Mouse (Mus musculus) hindbrain, postnatal 0 days (tissue): ENCODE measurements around the gene B4galt3. TPM values are rescaled to one million over a fixed set of nuclear protein-coding genes. Genes with fewer than 3 reads are reported as not detected.

ENCODE experiments used
- ATAC-seq: fragments of 200-750 bp; cut with Nextera tagmentation; 2 replicates; pipeline ENCODE4 v1.8.0; 2017; ENCODE audit warnings: mild to moderate bottlenecking, moderate TSS enrichment, moderate library complexity
- DNase-seq: peaks from one replicate; pipeline ENCODE4 v3.0.0-alpha.2; 2015; ENCODE audit warnings: low spot score
- H3K27ac ChIP-seq: fragments of 300-500 bp; sonication (generic); 2 replicates; pipeline ENCODE4 v1.5.1; 2014; ENCODE audit warnings: mild to moderate bottlenecking
- H3K27me3 ChIP-seq: fragments of 300-500 bp; sonication (generic); 2 replicates; pipeline ENCODE4 v1.6.1; 2014; ENCODE audit warnings: low read length, mixed read lengths; ENCODE audit not compliant: insufficient read depth
- H3K36me3 ChIP-seq: fragments of 300-500 bp; sonication (generic); 2 replicates; pipeline ENCODE4 v1.6.1; 2014; ENCODE audit warnings: low read length, mixed read lengths; ENCODE audit not compliant: insufficient read depth
- H3K4me1 ChIP-seq: fragments of 300-500 bp; sonication (generic); 2 replicates; pipeline ENCODE4 v1.6.1; 2014; ENCODE audit warnings: antibody characterized with exemption, low read length, mixed read lengths; ENCODE audit not compliant: insufficient read depth
- H3K4me2 ChIP-seq: fragments of 300-500 bp; sonication (generic); 2 replicates; pipeline ENCODE4 v1.6.1; 2014; ENCODE audit warnings: low read depth, mild to moderate bottlenecking, low read length, moderate library complexity, mixed read lengths
- H3K4me3 ChIP-seq: fragments of 300-500 bp; sonication (generic); 2 replicates; pipeline ENCODE4 v1.5.1; 2014; ENCODE audit warnings: low read length
- H3K9ac ChIP-seq: fragments of 300-500 bp; sonication (generic); replicated peaks from 2 replicates; pipeline ENCODE4 v1.6.1; 2014; ENCODE audit warnings: mild to moderate bottlenecking, low read length, moderate library complexity, mixed read lengths
- H3K9me3 ChIP-seq: fragments of 300-500 bp; sonication (generic); 2 replicates; pipeline ENCODE4 v1.6.1; 2016; ENCODE audit warnings: low read length, mixed read lengths
- CTCF ChIP-seq: IDR thresholded peaks from 2 replicates; pipeline ENCODE4 v1.5.1; 2016; ENCODE audit warnings: antibody characterized with exemption, control low read depth, low read depth
- WGBS: fragments of 180-500 bp; shearing (Covaris S2); extraction: QIAGEN DNeasy Blood & Tissue Kit; methylation state at CpG from one replicate; pipeline ENCODE4 v1.1.7; 2014; 5-methylcytosine and 5-hydroxymethylcytosine counted together
- polyA plus RNA-seq: library from polyadenylated mRNA; unstranded; fragments of >200 nt; fragmentation: Nextera tagmentation; extraction: Ambion mirVana; gene quantifications from 2 replicates; pipeline ENCODE4 v1.2.1, GENCODE M21; 2015
- total RNA-seq: library from RNA; depleted of rRNA; stranded (reverse); fragments of >200 nt; gene quantifications from 2 replicates; pipeline ENCODE4 v1.2.3, GENCODE M21; 2014; rRNA removed

The B4galt3 gene
- total and polyA plus RNA-seq, 2 experiments from 2014 or later: 80.5 to 91.9 TPM

DNA sequence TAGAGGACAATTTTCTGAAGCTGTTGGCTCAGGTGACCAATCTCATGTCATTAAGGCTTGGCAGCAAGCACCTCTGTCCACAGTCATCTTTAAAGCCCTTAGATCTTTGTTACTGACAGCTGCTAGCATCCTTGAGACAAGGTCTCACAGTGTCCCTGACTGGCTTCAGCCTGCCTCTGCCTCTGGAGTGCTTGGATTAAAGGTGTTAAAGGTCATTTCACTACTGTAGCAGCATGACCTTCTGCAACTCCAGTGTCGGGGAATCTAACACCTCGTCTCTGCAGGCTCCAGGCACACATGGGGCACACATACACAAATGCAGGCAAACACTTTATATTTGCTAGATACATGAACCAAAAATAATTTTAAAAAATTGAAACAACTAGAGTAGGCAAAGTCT lies 55.4 kb downstream of the B4galt3 start:
- DNase-seq: no peak
- 85% methylated on average over 2 of the region's 2 CpGs for WGBS
- TF ChIP-seq CTCF: no peak

More for the DNA sequence above, 55.4 kb downstream of the B4galt3 start:
- Histone ChIP-seq H3K27me3 (no peaks in the 10 kb centered on the region), H3K36me3 (no peaks in the 10 kb centered on the region), H3K4me3 (no peak overlapping the region), H3K9me3 (no peaks in the 10 kb centered on the region), H3K4me2 (no peak overlapping the region), H3K9ac (no peak overlapping the region), H3K4me1 (peaks cover 10% of the 10 kb centered on the region; the same call in 1 of the 2 replicates), H3K27ac (no peak overlapping the region)
- ATAC-seq: no peak

Other genes with a start within 250 kb of the B4galt3 start
- 15.2 and 15.9 TPM in 2 replicates for gene Fcgr3, start 205.4 kb upstream of the B4galt3 start, total RNA-seq
- 14.1 and 15.5 TPM in 2 replicates for gene Fcgr3, start 205.4 kb upstream of the B4galt3 start, polyA plus RNA-seq
- gene Cfap126, start 156.4 kb upstream of the B4galt3 start, total RNA-seq: 2.7 and 6.7 TPM in 2 replicates
- 12.2 and 15.3 TPM in 2 replicates for gene Cfap126, start 156.4 kb upstream of the B4galt3 start, polyA plus RNA-seq
- gene Sdhc, start 119.7 kb upstream of the B4galt3 start, total RNA-seq: 227 and 243 TPM in 2 replicates
- gene Sdhc, start 119.7 kb upstream of the B4galt3 start, polyA plus RNA-seq: 309 and 320 TPM in 2 replicates
- 4.8 and 5.5 TPM in 2 replicates for gene Mpz, start 119.6 kb upstream of the B4galt3 start, total RNA-seq
- 5.1 and 5.9 TPM in 2 replicates for gene Mpz, start 119.6 kb upstream of the B4galt3 start, polyA plus RNA-seq
- gene Pcp4l1, start 74.1 kb upstream of the B4galt3 start, total RNA-seq: 19.4 and 23.5 TPM in 2 replicates
- gene Pcp4l1, start 74.1 kb upstream of the B4galt3 start, polyA plus RNA-seq: 53.6 and 65.6 TPM in 2 replicates
- not detected in 2 replicates for gene Nr1i3, start 56.4 kb upstream of the B4galt3 start, total RNA-seq
- 0.40 and 0.43 TPM in 2 replicates for gene Nr1i3, start 56.4 kb upstream of the B4galt3 start, polyA plus RNA-seq
- 44.2 and 53.6 TPM in 2 replicates for gene Tomm40l, start 47.8 kb upstream of the B4galt3 start, total RNA-seq
- gene Tomm40l, start 47.8 kb upstream of the B4galt3 start, polyA plus RNA-seq: 41.1 and 45.5 TPM in 2 replicates
- not detected in 2 replicates for gene Apoa2, start 45.3 kb upstream of the B4galt3 start, total RNA-seq
- 8.1 and 8.8 TPM in 2 replicates for gene Apoa2, start 45.3 kb upstream of the B4galt3 start, polyA plus RNA-seq
- 24.2 and 30.6 TPM in 2 replicates for gene Fcer1g, start 36.0 kb upstream of the B4galt3 start, total RNA-seq
- 31.4 and 34.6 TPM in 2 replicates for gene Fcer1g, start 36.0 kb upstream of the B4galt3 start, polyA plus RNA-seq
- 7.4 and 8.9 TPM in 2 replicates for gene Adamts4, start 19.9 kb upstream of the B4galt3 start, total RNA-seq
- gene Adamts4, start 19.9 kb upstream of the B4galt3 start, polyA plus RNA-seq: 4.4 and 5.1 TPM in 2 replicates
- gene Ndufs2, start 18.9 kb upstream of the B4galt3 start, total RNA-seq: 234 and 269 TPM in 2 replicates
- 279 and 286 TPM in 2 replicates for gene Ndufs2, start 18.9 kb upstream of the B4galt3 start, polyA plus RNA-seq
- 35.0 and 44.3 TPM in 2 replicates for gene Ppox, start 10.9 kb downstream of the B4galt3 start, total RNA-seq
- gene Ppox, start 10.9 kb downstream of the B4galt3 start, polyA plus RNA-seq: 32.4 and 34.3 TPM in 2 replicates
- gene Usp21, start 17.7 kb downstream of the B4galt3 start, total RNA-seq: 48.6 and 58.7 TPM in 2 replicates
- gene Usp21, start 17.7 kb downstream of the B4galt3 start, polyA plus RNA-seq: 71.7 and 73.3 TPM in 2 replicates
- gene Ufc1, start 24.7 kb downstream of the B4galt3 start, total RNA-seq: 88.3 and 90.1 TPM in 2 replicates
- gene Ufc1, start 24.7 kb downstream of the B4galt3 start, polyA plus RNA-seq: 142 and 146 TPM in 2 replicates
- gene Dedd, start 58.8 kb downstream of the B4galt3 start, total RNA-seq: 28.7 and 30.2 TPM in 2 replicates
- gene Dedd, start 58.8 kb downstream of the B4galt3 start, polyA plus RNA-seq: 38.4 and 39.9 TPM in 2 replicates
- 49.0 and 51.8 TPM in 2 replicates for gene Nit1, start 75.3 kb downstream of the B4galt3 start, total RNA-seq
- 44.7 and 45.9 TPM in 2 replicates for gene Nit1, start 75.3 kb downstream of the B4galt3 start, polyA plus RNA-seq
- 11.9 and 13.1 TPM in 2 replicates for gene Pfdn2, start 75.3 kb downstream of the B4galt3 start, total RNA-seq
- gene Pfdn2, start 75.3 kb downstream of the B4galt3 start, polyA plus RNA-seq: 136 and 140 TPM in 2 replicates
- gene Klhdc9, start 90.5 kb downstream of the B4galt3 start, total RNA-seq: 4.3 and 5.1 TPM in 2 replicates
- gene Klhdc9, start 90.5 kb downstream of the B4galt3 start, polyA plus RNA-seq: 5.3 and 7.8 TPM in 2 replicates
- gene Nectin4, start 99.8 kb downstream of the B4galt3 start, total RNA-seq: 2.8 and 5.0 TPM in 2 replicates
- 3.8 and 4.9 TPM in 2 replicates for gene Nectin4, start 99.8 kb downstream of the B4galt3 start, polyA plus RNA-seq
- 0.52 and 1.3 TPM in 2 replicates for gene Arhgap30, start 118.6 kb downstream of the B4galt3 start, total RNA-seq
- 0.77 and 0.84 TPM in 2 replicates for gene Arhgap30, start 118.6 kb downstream of the B4galt3 start, polyA plus RNA-seq
- 133 and 148 TPM in 2 replicates for gene Usf1, start 141.0 kb downstream of the B4galt3 start, total RNA-seq
- gene Usf1, start 141.0 kb downstream of the B4galt3 start, polyA plus RNA-seq: 132 and 141 TPM in 2 replicates
- gene Tstd1, start 148.5 kb downstream of the B4galt3 start, total RNA-seq: 1.5 TPM in 1 of 2 replicates, not detected in the other
- gene Tstd1, start 148.5 kb downstream of the B4galt3 start, polyA plus RNA-seq: 2.3 and 2.7 TPM in 2 replicates
- gene F11r, start 167.2 kb downstream of the B4galt3 start, total RNA-seq: 5.7 and 8.2 TPM in 2 replicates
- 14.2 and 14.4 TPM in 2 replicates for gene F11r, start 167.2 kb downstream of the B4galt3 start, polyA plus RNA-seq
- 10.1 and 10.4 TPM in 2 replicates for gene Alyref2, start 233.2 kb downstream of the B4galt3 start, total RNA-seq
- 20.5 and 20.6 TPM in 2 replicates for gene Alyref2, start 233.2 kb downstream of the B4galt3 start, polyA plus RNA-seq